Mouse (Mus musculus) CD8-positive naive resting alpha-beta T cell, adult 2 months (primary cell): ENCODE measurements around the gene Oscar.

Experiments
- DNase-seq, 2 experiments: peaks; one replicate each; pipeline ENCODE4 v3.0.0; 2022; ENCODE audit warnings: low read depth in 2 of 2, low spot score in 2 of 2

The Oscar gene

DNA sequence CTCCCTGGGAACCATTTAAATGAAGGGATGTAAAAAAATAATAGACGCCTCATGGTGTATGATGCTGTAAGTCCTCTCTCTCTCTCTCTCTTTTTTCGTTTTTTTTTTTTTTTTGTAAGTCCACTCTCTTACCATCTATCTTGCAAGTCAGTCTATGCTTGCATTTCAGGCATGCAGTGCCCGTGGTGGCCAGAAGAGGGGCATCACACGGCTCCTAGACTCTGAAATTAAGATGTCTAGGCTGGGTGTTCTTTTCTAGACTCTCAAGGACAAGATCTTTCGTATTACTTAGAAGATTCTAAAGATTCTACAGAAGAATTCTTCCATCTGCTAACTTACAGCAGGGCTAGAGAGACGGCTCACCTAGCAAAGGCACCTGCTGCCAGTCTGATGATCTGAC is 46.2 kb downstream of the Oscar start:
- no peak for DNase-seq

DNA sequence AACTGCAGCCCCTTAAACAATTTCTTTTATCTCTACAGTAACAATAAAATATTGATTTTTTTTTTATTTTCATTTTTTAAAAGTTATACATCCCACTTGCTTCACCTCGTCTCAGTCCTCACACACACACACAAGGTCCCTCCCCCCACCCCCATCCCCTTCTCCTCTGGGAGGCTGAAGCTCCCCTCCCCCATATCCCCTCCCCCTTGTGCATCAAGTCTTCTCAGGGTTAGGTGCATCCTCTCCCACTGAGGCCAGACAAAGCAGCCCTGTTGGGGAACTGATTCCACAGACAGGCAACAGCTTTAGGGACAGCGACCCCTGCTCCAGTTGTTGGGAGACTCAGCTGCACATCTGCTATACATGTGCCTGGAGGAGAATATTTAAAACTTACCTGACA is 48.6 kb downstream of the Oscar start:
- no peak for DNase-seq
